Mouse (Mus musculus) ZHBTc4 (cell line): ENCODE results near the gene Cadm2.

Experiments
- DNase-seq: peaks from one replicate; pipeline ENCODE4 v3.0.0-alpha.2; 2011; ENCODE audit warnings: low read depth, low spot score

Cadm2 gene

GRCm38 (mm10) chr16:67124811-67125210, 495.9 kb downstream of the Cadm2 start:
- no peak for DNase-seq

GRCm38 (mm10) chr16:67122532-67122931, 498.2 kb downstream of the Cadm2 start:
- no peak for DNase-seq

DNA sequence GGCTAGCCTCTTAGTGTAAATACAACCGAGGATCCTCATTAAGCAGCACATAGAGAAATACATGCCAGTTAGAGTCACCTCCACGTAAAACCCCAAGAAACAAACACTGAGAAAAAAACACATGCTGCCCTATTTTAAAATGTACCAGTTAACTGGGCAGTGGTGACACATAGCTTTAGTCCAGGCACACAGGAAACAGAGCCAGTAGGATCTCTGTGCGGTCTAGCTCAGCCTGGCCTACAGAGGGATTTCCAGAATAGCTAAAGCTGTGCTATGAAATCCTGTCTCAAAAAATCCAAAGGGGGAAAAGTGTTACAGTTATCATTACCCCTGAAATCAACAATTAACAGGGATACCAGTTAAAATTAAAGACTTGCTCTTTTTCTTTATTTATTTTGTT, 498.9 kb downstream of the Cadm2 start:
- no peak for DNase-seq

- no peak for DNase-seq
Observed at GRCm38 (mm10) chr16:67106478-67107061, 514.1 kb downstream of the Cadm2 start.

- DNase-seq = no peak
Observed at GRCm38 (mm10) chr16:67096706-67097105, 524.0 kb downstream of the Cadm2 start.

GRCm38 (mm10) chr16:67095916-67096315, 524.8 kb downstream of the Cadm2 start:
- DNase-seq = no peak

- peak; percentile 19 for DNase-seq
Observed at GRCm38 (mm10) chr16:67089747-67090146, 531.0 kb downstream of the Cadm2 start.

- no peak for DNase-seq
Observed at GRCm38 (mm10) chr16:67079318-67079717, 541.4 kb downstream of the Cadm2 start.

GRCm38 (mm10) chr16:67076169-67076895, 544.4 kb downstream of the Cadm2 start:
- DNase-seq = no peak

GRCm38 (mm10) chr16:67068461-67068860, 552.2 kb downstream of the Cadm2 start:
- peak; percentile 9 for DNase-seq

DNA sequence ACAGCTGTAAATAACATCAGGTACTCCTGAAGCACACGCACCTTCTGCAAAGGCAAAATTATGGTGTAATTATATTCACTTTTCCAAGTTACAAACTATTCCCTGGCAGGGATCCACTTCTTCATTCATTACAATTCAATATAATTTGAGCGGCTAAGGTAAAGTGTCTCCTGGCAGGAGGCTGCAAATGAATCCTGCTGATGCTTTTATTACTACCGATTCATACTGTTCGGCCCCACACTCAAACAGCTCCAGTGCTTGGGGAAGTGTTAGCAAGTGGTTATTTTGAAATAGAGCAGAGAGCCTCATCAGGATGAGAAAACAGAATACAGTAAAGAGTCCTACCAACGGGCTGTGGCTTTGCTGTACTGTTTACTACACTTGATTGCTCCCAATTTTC, 589.8 kb downstream of the Cadm2 start:
- no peak for DNase-seq

DNA sequence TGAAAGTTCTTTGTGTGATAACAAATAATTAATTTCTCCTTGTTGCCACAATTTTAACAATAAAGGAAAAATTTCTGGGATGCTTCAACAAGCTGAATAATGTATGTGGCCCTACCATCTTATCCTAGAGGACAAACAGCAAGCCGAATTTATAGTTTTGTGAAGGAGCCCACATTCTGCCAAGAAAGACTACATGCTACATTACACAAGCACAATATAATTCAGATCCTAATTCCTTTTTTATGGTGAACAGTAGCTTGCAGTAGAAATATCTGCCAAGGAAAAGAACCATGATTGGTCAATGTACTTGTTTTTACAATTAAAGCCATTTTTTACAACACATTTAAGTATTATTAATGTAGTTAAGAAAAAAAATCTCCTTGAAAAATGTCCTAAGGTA, 600.9 kb downstream of the Cadm2 start:
- no peak for DNase-seq

GRCm38 (mm10) chr16:67017710-67018109, 603.0 kb downstream of the Cadm2 start:
- no peak for DNase-seq

- DNase-seq = no peak
Observed at GRCm38 (mm10) chr16:67003161-67003560, 617.5 kb downstream of the Cadm2 start.

- DNase-seq = no peak
Observed at GRCm38 (mm10) chr16:67001707-67002106, 619.0 kb downstream of the Cadm2 start.

DNA sequence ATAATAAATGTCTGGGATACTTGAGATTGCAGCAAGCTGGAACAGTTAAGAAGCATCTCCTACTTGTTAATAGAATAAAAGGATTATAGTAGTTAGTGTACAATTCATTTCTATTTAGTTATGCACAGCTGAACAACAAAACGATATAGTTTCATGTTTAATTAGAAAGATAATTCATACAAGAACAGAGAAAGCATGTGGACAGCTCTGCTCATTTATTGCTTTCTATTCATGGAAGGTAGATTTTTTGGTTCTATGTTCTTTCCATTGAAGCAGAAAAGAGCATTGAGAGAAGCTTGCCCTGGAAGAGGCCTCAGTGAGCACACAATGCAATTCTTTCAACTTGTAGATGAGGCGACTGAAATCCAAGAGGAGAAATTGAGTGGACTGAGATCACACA, 623.2 kb downstream of the Cadm2 start:
- no peak for DNase-seq

DNA sequence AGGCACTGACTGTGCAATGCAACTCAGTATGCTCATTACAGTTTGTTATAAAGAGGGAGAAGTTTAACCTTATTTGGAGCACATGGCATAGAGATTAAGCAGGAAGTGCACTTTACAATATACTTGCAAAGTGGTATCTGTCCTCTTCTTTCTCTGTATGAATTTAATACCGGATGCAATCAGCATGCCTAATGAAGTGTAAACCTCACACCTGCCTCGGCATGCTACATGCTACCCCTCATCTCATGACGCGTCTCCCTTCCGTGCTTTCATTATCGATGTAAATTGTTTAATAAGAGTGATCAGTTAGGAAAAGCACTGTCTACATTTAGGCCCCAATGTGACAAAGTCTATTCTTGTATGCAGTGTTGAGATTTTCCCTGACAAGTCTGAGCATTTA, 633.0 kb downstream of the Cadm2 start:
- DNase-seq = no peak

DNA sequence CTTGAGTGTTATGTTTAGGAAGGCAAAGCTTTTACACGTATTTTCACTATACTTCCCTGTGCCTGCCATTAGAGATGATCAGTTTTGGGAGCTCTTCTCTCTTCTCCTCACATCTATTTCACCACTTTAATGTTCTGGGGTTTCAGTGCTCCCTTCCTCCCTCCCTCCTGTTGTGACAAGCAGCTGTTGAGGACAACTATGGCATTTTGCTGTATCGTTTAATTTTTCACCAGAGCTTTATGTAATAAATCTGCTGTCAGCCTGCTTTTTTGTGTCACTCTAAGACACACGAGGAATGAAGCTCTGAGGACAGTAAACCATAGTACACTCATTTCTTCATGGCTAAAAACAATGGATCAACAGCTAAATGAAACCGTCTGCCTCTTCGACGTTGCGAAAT, 633.8 kb downstream of the Cadm2 start:
- no peak for DNase-seq

GRCm38 (mm10) chr16:66970912-66971311, 649.8 kb downstream of the Cadm2 start:
- peak; percentile 25 for DNase-seq

DNA sequence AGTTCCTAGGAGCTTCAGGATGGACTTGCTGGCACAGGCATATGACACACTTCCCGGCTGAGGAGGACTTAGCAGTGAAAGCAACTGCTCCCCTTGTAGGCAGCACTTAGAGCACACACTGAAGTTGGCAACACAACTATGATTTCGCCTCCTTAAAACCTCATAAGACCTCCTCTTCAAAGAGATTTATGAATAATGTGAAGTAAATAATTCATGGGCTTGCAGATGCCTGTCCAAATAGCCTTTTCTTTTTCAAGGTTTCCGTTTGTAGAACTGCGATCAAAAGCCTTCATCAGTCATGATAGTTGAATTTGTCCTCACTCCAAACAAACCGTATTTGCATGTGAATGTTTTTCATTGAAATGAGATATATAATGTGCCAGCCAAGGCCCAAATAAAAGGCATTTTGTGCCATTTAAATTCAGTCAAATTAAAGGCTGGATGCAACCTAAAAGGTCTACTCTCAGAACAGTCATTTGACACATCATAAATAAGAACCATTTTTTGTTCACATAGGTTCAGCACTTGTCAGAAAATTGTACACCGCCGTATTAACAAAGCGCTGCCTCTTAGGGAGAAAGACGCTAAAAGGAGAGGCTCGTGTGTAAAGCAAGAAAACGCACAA, 651.1 kb downstream of the Cadm2 start:
- no peak for DNase-seq

DNA sequence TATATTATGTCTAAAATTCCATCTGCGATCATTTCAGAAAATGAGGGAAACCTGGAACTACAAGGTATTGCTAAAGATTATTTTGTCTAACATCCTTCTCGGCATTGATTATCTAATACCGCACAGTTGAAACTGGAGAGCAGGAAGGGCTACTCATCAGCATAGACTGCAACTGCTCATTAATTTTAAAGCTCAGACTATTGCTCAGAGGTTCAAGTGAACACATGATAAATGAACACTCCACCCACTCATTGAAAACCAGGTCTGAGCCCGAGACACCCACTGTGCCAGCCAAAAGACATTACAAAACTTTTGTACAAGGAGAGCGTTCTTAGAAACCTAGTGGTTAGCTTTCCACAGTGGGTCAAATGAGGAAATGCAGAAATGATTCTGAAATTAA, 652.4 kb downstream of the Cadm2 start:
- DNase-seq = no peak

GRCm38 (mm10) chr16:66967686-66968085, 653.0 kb downstream of the Cadm2 start:
- DNase-seq = no peak

DNA sequence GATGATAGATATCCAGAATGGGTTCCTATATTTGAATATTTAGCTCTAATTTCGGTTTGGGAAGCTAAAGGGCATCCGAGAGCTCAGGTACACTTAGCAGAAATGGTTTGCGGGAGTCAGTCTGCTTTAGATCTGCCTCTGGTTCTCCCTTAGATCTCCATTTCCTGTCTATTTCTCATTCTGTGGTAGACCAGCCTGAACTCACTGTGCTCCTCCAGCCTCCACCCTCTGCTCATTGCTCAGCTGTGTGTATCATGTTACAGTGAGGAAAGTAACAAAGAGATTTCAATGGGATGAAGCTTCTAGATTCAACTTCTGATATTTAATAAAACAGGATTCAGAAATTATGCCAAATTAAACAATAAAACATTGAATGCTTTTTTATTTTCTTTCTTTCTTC, 661.6 kb downstream of the Cadm2 start:
- no peak for DNase-seq
